Mouse (Mus musculus) liver, adult 2 months (tissue): Measurements from ENCODE around the gene Mboat1.

Experiments
- CTCF ChIP-seq: fragments of 200-500 bp; IDR thresholded peaks from 2 replicates; pipeline ENCODE4 v1.5.1; 2011; ENCODE audit warnings: low read depth, low read length, control low read depth
- POLR2A ChIP-seq: fragments of 200-500 bp; IDR thresholded peaks from 2 replicates; pipeline ENCODE4 v1.6.1; 2011; ENCODE audit warnings: low read length, control low read depth; ENCODE audit not compliant: insufficient read depth; ENCODE audit errors: extremely low read depth

GRCm38 (mm10) chr13:30254421-30254820 lies 118.1 kb downstream of the Mboat1 start:
- TF ChIP-seq CTCF (no peak), POLR2A (no peak)
